8 mouse cellular contexts compared by ENCODE assay signal in the genomic region with DNA sequence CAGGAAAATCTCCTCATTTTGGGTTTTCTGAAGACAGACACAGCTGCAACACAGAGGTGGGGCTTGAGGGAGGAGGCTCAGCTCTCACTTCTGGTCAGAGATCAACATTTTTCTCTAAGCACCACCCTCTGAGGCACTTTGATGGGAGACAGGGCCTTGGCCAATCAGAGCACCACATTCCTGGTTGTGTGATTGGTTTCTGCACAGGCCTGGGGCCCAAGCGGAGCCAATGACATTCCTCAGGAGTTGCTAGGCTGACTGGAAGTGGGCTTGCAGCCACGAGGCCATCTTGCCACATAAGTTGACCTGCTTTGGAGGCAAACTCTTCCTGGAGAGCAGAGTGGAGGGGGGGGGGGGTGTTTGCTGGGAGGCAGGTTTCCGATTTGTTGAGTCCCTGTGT. TPM values are rescaled to one million over a fixed set of nuclear protein-coding genes. Genes with fewer than 3 reads are reported as not detected.
DNase-seq lines count a peak whose midpoint lies in the region; ATAC-seq and TF ChIP-seq lines count a peak whose summit lies in the region.

No protein-coding gene starts in this region.

- DNase-seq in forebrain, postnatal 0 days = peak; percentile 31
- DNase-seq in adrenal gland, adult 8-10 months = peak; percentile 34
- DNase-seq in gastrocnemius, adult 2 months = peak; percentile 79
- peak; percentile 69 for DNase-seq in kidney, adult 2 months
- peak; percentile 24 for DNase-seq in lung, adult 2 months
- peak; percentile 57 for DNase-seq in testis, postnatal 10 days (ENCODE audit: low spot score)
- DNase-seq in frontal cortex, postnatal 14 days (ENCODE audit: low spot score in 2 of 2) = no peak

- H3K9me3 ChIP-seq in forebrain, postnatal 0 days (ENCODE audit: low read length) = no peaks in the 10 kb centered on the region
- no peaks in the 10 kb centered on the region for H3K9me3 ChIP-seq in forebrain, embryonic 12.5 days

- intact Hi-C loops in gastrocnemius, adult 2 months (cut with DNase I) = no loop called here

- WGBS in forebrain, postnatal 0 days = 51% methylated on average over 3 of the region's 3 CpGs
- 55% methylated on average over 3 of the region's 3 CpGs for WGBS in forebrain, embryonic 12.5 days
- WGBS in kidney, adult 2 months = 57% methylated on average over 3 of the region's 3 CpGs
- 35% methylated on average over 3 of the region's 3 CpGs for WGBS in lung, adult 2 months

- ATAC-seq in forebrain, postnatal 0 days = no peak
- ATAC-seq in forebrain, embryonic 12.5 days (ENCODE audit: low FRiP score) = no peak

- no peak overlapping the region for H3K27ac ChIP-seq in forebrain, postnatal 0 days (ENCODE audit: low read depth, low read length)
- H3K27ac ChIP-seq in forebrain, embryonic 12.5 days = no peak overlapping the region
- H3K27ac ChIP-seq in gastrocnemius, adult 2 months = no peak overlapping the region; the same call in 1 of the 2 replicates
- H3K27ac ChIP-seq in kidney, adult 2 months (ENCODE audit: insufficient read depth, low read depth, low read length) = no peak overlapping the region

- H3K4me2 ChIP-seq in forebrain, postnatal 0 days (ENCODE audit: low read depth) = no peak overlapping the region
- H3K4me2 ChIP-seq in forebrain, embryonic 12.5 days = no peak overlapping the region

- H3K9ac ChIP-seq in forebrain, postnatal 0 days = no peak overlapping the region
- no peak overlapping the region for H3K9ac ChIP-seq in forebrain, embryonic 12.5 days

- H3K4me3 ChIP-seq in forebrain, postnatal 0 days (ENCODE audit: low read depth, low read length) = no peak overlapping the region
- no peak overlapping the region for H3K4me3 ChIP-seq in forebrain, embryonic 12.5 days (replicated peaks)
- peak overlapping the region; percentile 23 for H3K4me3 ChIP-seq in gastrocnemius, adult 2 months
- no peak overlapping the region for H3K4me3 ChIP-seq in kidney, adult 2 months (ENCODE audit: insufficient read depth, low read depth, low read length)
- no peak overlapping the region for H3K4me3 ChIP-seq in lung, adult 2 months (replicated peaks; ENCODE audit: extremely low read depth, low read depth, low read length)

- TF ChIP-seq CTCF in forebrain, postnatal 0 days (IDR thresholded peaks at IDR 0.05; ENCODE audit: low read depth) = no peak
- TF ChIP-seq CTCF in gastrocnemius, adult 2 months (IDR thresholded peaks at IDR 0.05) = no peak
- no peak for TF ChIP-seq CTCF in kidney, adult 2 months (conservative IDR thresholded peaks at IDR 0.05; ENCODE audit: insufficient read depth, insufficient read length, low read depth, low read length)
- TF ChIP-seq CTCF in lung, adult 2 months (IDR thresholded peaks at IDR 0.05; ENCODE audit: insufficient read depth, low read length) = no peak

- H3K36me3 ChIP-seq in forebrain, postnatal 0 days (ENCODE audit: insufficient read depth) = no peaks in the 10 kb centered on the region
- H3K36me3 ChIP-seq in forebrain, embryonic 12.5 days (replicated peaks) = no peaks in the 10 kb centered on the region
- no peaks in the 10 kb centered on the region for H3K36me3 ChIP-seq in kidney, adult 2 months (ENCODE audit: control insufficient read depth, insufficient read depth, low read length)

- no peaks in the 10 kb centered on the region for H3K4me1 ChIP-seq in forebrain, postnatal 0 days (ENCODE audit: insufficient read depth)
- peaks cover 16% of the 10 kb centered on the region for H3K4me1 ChIP-seq in forebrain, embryonic 12.5 days
- H3K4me1 ChIP-seq in kidney, adult 2 months (ENCODE audit: control insufficient read depth, insufficient read depth, low read length) = no peaks in the 10 kb centered on the region
- 0 out of 2 replicates have a peak, but pooled peaks cover under 1% of the 10 kb centered on the region for H3K4me1 ChIP-seq in lung, adult 2 months (ENCODE audit: control insufficient read depth, insufficient read depth, low read length)

- H3K27me3 ChIP-seq in forebrain, postnatal 0 days (ENCODE audit: insufficient read depth, low read length) = 0 out of 2 replicates have a peak, but pooled peaks cover 4% of the 10 kb centered on the region
- peaks cover 13% of the 10 kb centered on the region for H3K27me3 ChIP-seq in forebrain, embryonic 12.5 days
- H3K27me3 ChIP-seq in kidney, adult 2 months (replicated peaks; ENCODE audit: control insufficient read depth, insufficient read depth, low read length) = no peaks in the 10 kb centered on the region

- TF ChIP-seq POLR2A in kidney, adult 2 months (IDR thresholded peaks at IDR 0.05; ENCODE audit: low read depth, low read length) = no peak
- no peak for TF ChIP-seq POLR2A in lung, adult 2 months (IDR thresholded peaks at IDR 0.05; ENCODE audit: borderline replicate concordance, extremely low read depth, low read depth, low read length)

RNA-seq across cellular contexts. Expression of a gene that starts 4.7 kb away (rescaled TPM):
- total RNA-seq in forebrain, postnatal 0 days (2014; rRNA removed) = 7.5 and 9.9 TPM in 2 replicates
- 8.3 and 11.8 TPM in 2 replicates for polyA plus RNA-seq in forebrain, postnatal 0 days (2015; fragmentation: Nextera tagmentation; extraction: Ambion mirVana)
- polyA plus RNA-seq in forebrain, embryonic 12.5 days (2016; fragmentation: Nextera tagmentation; extraction: Ambion mirVana) = 43.4 and 44.1 TPM in 2 replicates
- total RNA-seq in adrenal gland, adult 8-10 months (2022) = 1 to 10 TPM; 3.5 to 6.9 (median 4.1) TPM
- under 1 TPM; 0.20 to 0.28 TPM for total RNA-seq in gastrocnemius, adult 2 months (2021)
- polyA plus RNA-seq in kidney, adult 2 months (2012; rRNA removed) = 0.41 and 0.95 TPM in 2 replicates
- 1.2 and 1.7 TPM in 2 replicates for polyA plus RNA-seq in lung, adult 2 months (2012; rRNA removed)

Comparison
In these comparisons a context has a peak if more than half of its experiments do, and no peak if none do; other contexts are left out.
1. DNase-seq: peak in forebrain, postnatal 0 days (single experiment), adrenal gland, adult 8-10 months (single experiment), gastrocnemius, adult 2 months (single experiment), kidney, adult 2 months (single experiment), lung, adult 2 months (single experiment) and testis, postnatal 10 days (single experiment); none in frontal cortex, postnatal 14 days (0 of 2).